Mouse (Mus musculus) urinary bladder, postnatal 25 days (tissue): ENCODE data around the gene Itga3.

Experiments used
- DNase-seq: peaks from one replicate; pipeline ENCODE4 v3.0.0; 2022; ENCODE audit warnings: low spot score

The Itga3 gene

GRCm38 (mm10) chr11:95004136-95004936, 72.3 kb downstream of the Itga3 start:
- no peak for DNase-seq

- DNase-seq: no peak
Observed at GRCm38 (mm10) chr11:95002705-95003104, 73.9 kb downstream of the Itga3 start.

DNA sequence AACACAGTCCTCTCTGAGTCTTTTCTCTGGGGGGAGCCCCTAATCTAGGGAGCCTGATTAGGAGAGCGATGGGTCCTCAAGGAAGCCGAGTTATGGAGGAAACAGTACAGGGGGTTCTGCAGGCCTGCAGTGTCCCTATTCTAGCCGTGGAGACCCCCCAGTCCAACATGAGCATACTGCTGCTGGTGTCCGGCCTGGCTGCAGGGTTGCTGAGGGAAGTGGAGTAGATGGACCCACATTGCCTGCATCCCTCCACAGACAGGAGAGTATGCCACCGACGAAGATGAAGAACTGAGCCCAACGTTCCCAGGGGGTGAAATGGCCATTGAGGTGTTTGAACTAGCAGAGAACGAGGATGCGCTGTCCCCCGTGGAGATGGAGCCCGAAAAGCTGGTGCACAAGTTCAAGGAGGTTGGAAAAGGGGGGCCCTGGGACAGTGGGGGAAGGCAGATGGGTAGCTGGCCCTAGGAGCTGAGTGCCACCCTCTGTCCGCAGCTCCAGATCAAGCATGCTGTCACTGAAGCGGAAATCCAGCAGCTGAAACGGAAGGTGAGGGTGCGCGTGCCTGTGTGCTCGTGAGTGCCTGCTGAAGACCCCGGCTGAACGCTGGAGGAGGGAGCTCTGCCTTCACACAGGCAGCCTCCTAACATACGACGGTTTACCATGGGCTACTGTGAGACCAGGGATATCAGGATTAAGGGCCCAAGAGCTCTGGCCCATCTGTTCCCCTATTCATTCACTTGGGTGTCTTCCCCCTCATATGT, 74.8 kb downstream of the Itga3 start:
- DNase-seq: no peak

- no peak for DNase-seq
Observed at GRCm38 (mm10) chr11:95001058-95001457, 75.5 kb downstream of the Itga3 start.

DNA sequence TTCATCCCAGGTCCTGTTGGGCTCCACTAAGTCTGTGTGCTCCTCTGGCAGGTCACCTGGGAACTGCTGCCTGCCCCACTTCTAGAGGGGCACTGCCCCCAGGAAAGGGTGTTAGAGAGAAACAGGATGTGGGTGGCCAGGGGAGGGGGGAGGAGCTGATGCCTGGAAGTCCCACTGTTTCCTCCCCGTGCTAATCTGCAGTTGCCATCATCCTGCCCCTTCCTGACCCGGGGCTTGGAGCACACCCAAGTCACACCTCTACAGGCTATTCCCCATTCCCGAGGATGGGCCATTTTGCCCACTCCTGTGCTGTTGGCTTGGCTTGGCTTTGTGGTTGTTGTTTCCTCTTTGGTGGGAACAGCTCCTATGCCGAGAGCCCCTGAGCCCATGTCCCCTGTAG, 76.1 kb downstream of the Itga3 start:
- no peak for DNase-seq

DNA sequence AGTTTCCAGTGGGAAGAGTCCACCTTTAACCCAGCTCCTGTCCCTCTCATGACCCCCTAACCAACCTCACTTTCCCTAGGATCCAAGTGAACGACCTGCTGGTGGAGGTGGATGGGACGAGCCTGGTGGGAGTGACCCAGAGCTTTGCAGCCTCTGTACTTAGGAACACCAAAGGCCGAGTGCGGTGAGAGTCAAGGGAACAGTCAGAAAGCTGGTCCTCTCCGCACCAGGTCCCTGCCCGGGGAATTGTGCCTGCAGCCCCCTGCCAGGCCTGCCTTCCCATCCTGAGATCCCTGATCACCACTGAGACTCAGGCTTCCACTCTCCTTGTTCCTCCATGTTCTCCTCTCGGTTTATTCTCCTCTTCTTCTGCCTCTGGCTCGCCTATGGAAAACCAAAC, 76.5 kb downstream of the Itga3 start:
- DNase-seq: no peak

GRCm38 (mm10) chr11:94998041-94998531, 78.5 kb downstream of the Itga3 start:
- DNase-seq: no peak

DNA sequence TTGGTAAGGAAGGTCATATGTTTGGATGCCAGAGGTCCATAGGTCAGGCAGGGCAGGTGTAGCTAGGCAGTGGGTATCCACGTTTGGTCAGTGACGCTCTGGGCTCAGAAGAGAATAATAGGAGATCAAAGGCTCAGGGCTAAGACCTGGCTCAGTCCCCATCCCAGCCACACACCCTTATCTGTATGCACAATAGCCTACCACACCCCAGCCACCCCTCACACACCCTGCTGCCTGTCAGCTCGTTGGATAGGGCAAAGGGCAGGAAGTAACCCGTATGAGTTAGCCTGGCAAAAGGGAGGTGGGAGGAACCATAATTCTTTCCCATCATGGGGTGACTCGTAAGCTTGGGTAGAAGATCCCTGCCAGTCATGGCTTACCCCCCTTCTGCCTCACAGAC, 79.0 kb downstream of the Itga3 start:
- no peak for DNase-seq

DNA sequence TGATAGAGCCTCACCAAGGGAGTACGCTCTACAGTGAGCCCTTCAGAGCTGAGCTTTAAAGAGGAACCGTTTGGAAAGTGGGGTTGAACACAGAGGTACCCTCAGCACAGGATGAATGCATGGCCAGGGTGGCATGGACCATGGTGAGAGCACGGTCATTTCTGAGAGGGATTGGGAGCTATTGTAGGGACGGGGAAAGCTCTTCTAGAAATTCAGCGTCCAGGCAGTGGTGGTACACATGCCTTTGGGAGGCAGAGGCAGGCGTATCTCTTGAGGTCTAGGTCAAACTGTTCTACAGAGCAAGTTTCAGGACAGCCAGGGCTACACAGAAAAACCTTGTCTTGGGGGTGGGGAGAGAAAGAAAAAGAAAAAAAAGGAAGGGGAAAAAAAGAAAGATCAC, 79.6 kb downstream of the Itga3 start:
- no peak for DNase-seq

DNA sequence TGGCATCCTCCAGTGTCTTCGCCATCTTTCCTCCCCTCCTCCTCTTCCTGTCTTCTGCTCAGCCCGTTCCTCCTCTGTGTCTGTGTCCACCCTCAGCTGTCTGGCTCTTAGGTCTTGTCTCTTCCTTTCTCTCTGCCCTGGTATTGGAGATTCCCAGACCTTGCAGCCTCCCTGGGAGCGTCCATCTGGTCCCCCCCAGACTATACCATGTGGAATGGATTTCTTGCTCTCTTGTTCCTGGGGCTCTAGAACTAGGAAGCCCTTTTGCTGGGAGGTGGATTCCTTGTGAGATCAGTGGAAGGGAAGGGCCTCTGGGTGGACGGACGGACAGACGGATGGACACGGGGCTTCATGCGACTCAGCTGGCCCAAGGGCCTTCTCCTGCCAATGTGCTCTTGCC, 80.5 kb downstream of the Itga3 start:
- no peak for DNase-seq

DNA sequence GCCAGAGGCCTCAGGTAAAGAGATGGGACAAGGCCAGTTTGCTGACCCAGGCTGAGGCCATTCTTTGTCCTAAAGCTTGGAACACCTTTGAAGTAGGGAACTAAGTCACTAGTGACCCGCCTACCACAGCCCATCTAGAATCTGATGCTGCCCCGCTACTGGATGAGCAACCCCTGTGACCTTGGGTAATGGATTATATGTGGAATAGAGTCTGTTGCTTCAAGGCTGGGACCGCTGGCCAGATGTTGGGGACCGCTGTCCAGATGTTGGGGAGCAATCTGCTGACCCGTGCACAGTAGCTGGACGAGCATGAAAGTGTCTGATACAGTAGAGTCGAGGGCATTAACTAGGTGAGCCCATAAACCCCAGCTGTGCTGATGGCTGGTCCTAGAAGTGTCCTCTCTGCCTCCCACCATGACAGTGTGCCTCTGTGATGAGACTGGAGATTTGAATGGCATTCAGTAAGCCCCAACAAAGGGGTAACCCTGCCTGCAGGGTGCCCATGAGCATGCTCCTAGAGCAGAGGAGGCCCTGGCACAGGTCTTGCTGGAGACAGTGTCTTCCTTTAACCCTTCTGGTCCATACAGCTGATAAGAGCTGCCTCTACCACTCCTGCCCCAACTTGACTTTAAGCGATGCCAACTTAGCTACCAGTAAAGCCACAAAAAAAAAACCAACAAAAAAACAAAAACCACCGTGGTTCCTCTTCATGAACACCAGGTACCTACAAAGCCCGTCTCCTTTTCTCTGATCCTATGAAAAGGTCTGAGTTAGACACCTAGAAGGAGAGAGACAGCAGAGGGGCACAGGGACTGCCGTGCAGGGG, 81.4 kb downstream of the Itga3 start:
- DNase-seq: no peak
